Mouse (Mus musculus) heart, embryonic 16.5 days (tissue): ENCODE data around the gene Ezh1. TPM values are rescaled to one million over a fixed set of nuclear protein-coding genes. Genes with fewer than 3 reads are reported as not detected.
A peak's percentile ranks its signal among the peaks of the same experiment; 100 is the strongest.

Experiments
- ATAC-seq: fragments of 200-750 bp; cut with Nextera tagmentation; replicated peaks from 2 replicates; pipeline ENCODE4 v1.8.0; 2017; ENCODE audit warnings: moderate number of reproducible peaks; ENCODE audit not compliant: insufficient read depth, low FRiP score; ENCODE audit errors: extremely low read depth
- H3K27ac ChIP-seq: fragments of 300-500 bp; sonication (generic); 2 replicates; pipeline ENCODE4 v1.5.1; 2014; ENCODE audit warnings: mild to moderate bottlenecking, low read length, control low read depth, moderate library complexity
- H3K27me3 ChIP-seq: fragments of 300-500 bp; sonication (generic); 2 replicates; pipeline ENCODE4 v1.6.1; 2014; ENCODE audit warnings: low read length, mixed read lengths; ENCODE audit not compliant: control insufficient read depth, insufficient read depth
- H3K36me3 ChIP-seq: fragments of 300-500 bp; sonication (generic); 2 replicates; pipeline ENCODE4 v1.6.1; 2014; ENCODE audit not compliant: control insufficient read depth, insufficient read depth
- H3K4me1 ChIP-seq: fragments of 300-500 bp; sonication (generic); 2 replicates; pipeline ENCODE4 v1.6.1; 2014; ENCODE audit warnings: low read length, mixed read lengths; ENCODE audit not compliant: control insufficient read depth, insufficient read depth
- H3K4me2 ChIP-seq: fragments of 300-500 bp; sonication (generic); 2 replicates; pipeline ENCODE4 v1.6.1; 2014; ENCODE audit warnings: low read depth, mild to moderate bottlenecking, control low read depth, low read length
- H3K4me3 ChIP-seq: fragments of 300-500 bp; sonication (generic); 2 replicates; pipeline ENCODE4 v1.5.1; 2014; ENCODE audit warnings: mild to moderate bottlenecking, control low read depth, low read length
- H3K9ac ChIP-seq: fragments of 300-500 bp; sonication (generic); 2 replicates; pipeline ENCODE4 v1.6.1; 2014; ENCODE audit warnings: low read length, control low read depth
- H3K9me3 ChIP-seq: fragments of 300-500 bp; sonication (generic); replicated peaks from 2 replicates; pipeline ENCODE4 v1.6.1; 2016; ENCODE audit warnings: low read length; ENCODE audit not compliant: control insufficient read depth
- WGBS: fragments of 180-500 bp; shearing (Covaris S2); extraction: QIAGEN DNeasy Blood & Tissue Kit; methylation state at CpG from one replicate; pipeline ENCODE4 v1.1.7; 2014; 5-methylcytosine and 5-hydroxymethylcytosine counted together
- polyA plus RNA-seq: library from polyadenylated mRNA; unstranded; fragments of >200 nt; fragmentation: Nextera tagmentation; extraction: Ambion mirVana; gene quantifications from 2 replicates; pipeline ENCODE4 v1.2.1, GENCODE M21; 2015

Ezh1 gene
- polyA plus RNA-seq, 1 experiment from 2014 or later, result 14.7 TPM

DNA sequence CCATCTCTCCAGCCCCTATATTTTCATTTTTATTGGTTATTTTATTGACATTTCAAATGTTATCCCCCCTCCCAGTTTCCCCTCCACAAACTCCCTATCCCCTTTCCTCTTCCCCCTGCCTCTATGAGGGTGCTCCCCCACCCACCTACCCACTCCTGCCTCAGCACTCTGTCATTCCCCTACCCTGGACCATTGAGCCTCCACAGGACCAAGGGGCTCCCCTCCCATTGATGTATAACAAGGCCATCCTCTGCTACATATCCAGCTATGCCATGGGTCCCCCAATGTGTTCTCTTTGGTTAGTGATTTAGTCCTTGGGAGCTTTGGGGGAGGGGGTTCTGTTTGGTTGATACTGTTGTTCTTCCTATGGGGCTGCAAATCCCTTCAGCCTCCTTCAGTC lies 71.6 kb downstream of the Ezh1 start:
- Histone ChIP-seq H3K4me1 (peaks cover 6% of the 10 kb centered on the region; the same call in 1 of the 2 replicates), H3K36me3 (no peaks in the 10 kb centered on the region), H3K9ac (no peak overlapping the region), H3K27me3 (no peaks in the 10 kb centered on the region), H3K4me3 (no peak overlapping the region), H3K4me2 (no peak overlapping the region), H3K9me3 (no peaks in the 10 kb centered on the region), H3K27ac (no peak overlapping the region)
- ATAC-seq, result no peak

DNA sequence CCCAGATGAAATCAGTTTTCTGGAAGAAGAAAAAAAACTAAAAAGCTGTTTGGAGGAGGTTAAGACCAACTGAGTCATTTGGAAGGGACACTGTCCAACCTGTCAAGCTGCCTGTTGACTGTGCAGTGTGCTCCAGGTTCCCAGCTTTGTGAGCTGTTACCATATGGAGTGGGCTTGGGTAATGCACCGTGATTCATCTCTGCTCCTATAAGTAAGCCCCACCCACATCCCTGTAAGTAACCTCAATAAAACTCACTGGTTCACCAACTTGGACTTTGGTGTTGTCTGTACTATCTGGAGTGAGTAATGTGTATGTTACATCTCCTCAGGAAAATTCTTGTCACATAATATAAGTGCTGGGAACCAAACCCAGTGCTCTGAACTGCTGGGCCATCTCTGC lies 73.4 kb downstream of the Ezh1 start:
- H3K4me2 ChIP-seq, result no peak overlapping the region
- no peaks in the 10 kb centered on the region for H3K27me3 ChIP-seq
- no peak overlapping the region for H3K9ac ChIP-seq
- H3K36me3 ChIP-seq, result no peaks in the 10 kb centered on the region
- H3K27ac ChIP-seq, result no peak overlapping the region
- no peak overlapping the region for H3K4me3 ChIP-seq
- 82% methylated on average over 1 of the region's 1 CpGs for WGBS
- no peak for ATAC-seq
- H3K9me3 ChIP-seq, result no peaks in the 10 kb centered on the region
- H3K4me1 ChIP-seq, result peaks cover 13% of the 10 kb centered on the region; the same call in 1 of the 2 replicates

DNA sequence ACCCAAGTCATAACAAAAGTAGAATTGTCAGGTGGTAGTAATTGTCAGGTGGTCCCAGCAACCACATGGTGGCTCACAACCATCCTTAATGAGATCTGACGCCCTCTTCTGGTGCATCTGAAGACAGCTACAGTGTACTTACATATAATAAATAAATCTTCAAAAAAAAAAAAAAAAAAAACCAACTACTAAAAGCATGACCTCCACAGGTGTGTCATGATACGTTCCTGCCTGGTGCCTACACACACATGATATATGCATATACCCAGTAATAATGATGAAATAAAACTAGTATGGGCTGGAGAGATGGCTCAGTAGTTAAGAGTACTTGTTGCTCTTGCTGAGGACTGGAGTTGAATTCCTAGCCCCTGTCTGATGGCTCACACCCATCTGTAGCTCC lies 75.2 kb downstream of the Ezh1 start:
- Histone ChIP-seq H3K9ac (no peak overlapping the region), H3K4me1 (peaks cover 11% of the 10 kb centered on the region; the same call in 1 of the 2 replicates), H3K4me3 (no peak overlapping the region), H3K27ac (no peak overlapping the region), H3K9me3 (no peaks in the 10 kb centered on the region), H3K4me2 (no peak overlapping the region), H3K27me3 (no peaks in the 10 kb centered on the region), H3K36me3 (no peaks in the 10 kb centered on the region)
- WGBS, result 53% methylated on average over 2 of the region's 2 CpGs
- ATAC-seq, result no peak

DNA sequence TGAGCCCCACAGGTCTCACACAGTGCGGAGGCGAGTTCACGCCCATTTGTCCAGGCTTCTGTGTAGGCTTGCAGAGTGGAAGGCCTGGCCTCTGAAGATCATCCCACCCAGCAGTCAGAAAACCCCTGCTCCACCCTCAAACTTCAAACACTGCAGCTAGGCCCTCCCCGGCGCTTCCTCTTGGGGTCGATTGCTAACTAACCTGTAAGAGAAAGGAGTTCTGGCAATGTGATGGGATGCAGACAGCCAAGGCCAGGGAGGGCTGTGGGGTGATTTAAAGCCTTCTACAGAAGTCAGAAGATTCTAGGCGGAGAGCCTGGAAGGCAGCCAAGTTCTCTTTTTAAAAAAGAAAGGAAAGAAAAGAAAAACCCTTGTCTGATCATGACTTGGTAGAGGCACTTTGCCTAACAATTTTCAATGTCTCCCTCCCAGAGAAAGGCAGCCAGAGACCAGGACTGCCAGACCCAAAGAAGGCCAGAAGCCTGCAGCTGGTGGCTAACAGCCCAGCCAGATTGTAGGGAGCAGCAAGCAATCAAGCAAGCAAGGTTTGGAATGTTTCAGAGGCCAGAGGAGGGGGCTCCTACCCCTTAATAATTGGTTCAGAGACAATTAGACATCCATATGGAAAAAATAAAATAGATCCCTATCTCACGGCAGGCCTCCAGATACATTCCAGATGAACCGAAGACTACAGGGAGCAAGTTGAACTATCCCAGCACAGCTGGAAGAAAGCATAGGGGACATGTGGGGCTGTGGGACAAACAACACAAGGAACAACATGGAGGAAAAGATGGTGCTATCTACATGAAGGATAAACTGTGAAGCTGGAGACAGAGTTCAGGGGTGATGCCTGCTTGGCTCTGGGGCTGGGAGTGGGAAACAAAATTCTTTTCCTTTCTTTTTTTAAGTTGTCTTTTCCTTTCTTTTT lies 76.8 kb downstream of the Ezh1 start:
- ATAC-seq, result no peak
- H3K27ac ChIP-seq, result peak overlapping the region; percentile 55
- no peak overlapping the region for H3K4me3 ChIP-seq
- H3K36me3 ChIP-seq, result no peaks in the 10 kb centered on the region
- H3K9ac ChIP-seq, result peak overlapping the region; percentile 18; the same call in 1 of the 2 replicates
- H3K27me3 ChIP-seq, result no peaks in the 10 kb centered on the region
- peaks cover 6% of the 10 kb centered on the region; the same call in 1 of the 2 replicates for H3K4me1 ChIP-seq
- H3K9me3 ChIP-seq, result no peaks in the 10 kb centered on the region
- H3K4me2 ChIP-seq, result no peak overlapping the region
- WGBS, result 47% methylated on average over 9 of the region's 9 CpGs

DNA sequence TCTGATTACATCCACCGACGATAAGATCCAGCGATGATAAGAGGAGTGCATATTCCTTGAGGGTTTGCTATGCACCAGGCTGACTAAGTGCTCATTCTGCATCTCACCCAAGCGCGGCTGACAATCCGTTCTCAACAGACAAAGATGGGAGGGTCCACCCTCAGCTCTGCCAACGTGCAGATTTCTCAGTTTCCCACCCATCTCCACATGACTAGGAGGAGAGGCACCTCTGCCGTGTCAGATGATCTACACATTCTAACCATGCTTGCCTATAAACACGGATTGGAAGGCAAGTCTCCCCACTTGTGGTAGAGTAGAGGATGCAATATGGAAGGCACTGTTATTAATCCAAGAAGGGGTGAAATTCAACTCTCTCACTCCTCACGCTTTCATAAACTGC lies 77.5 kb downstream of the Ezh1 start:
- Histone ChIP-seq H3K4me2 (no peak overlapping the region), H3K4me3 (no peak overlapping the region), H3K9me3 (no peaks in the 10 kb centered on the region), H3K36me3 (no peaks in the 10 kb centered on the region), H3K4me1 (peaks cover 10% of the 10 kb centered on the region), H3K9ac (no peak overlapping the region), H3K27me3 (no peaks in the 10 kb centered on the region), H3K27ac (peak overlapping the region; percentile 55; the same call in 1 of the 2 replicates)
- no peak for ATAC-seq
- 70% methylated on average over 10 of the region's 10 CpGs for WGBS

DNA sequence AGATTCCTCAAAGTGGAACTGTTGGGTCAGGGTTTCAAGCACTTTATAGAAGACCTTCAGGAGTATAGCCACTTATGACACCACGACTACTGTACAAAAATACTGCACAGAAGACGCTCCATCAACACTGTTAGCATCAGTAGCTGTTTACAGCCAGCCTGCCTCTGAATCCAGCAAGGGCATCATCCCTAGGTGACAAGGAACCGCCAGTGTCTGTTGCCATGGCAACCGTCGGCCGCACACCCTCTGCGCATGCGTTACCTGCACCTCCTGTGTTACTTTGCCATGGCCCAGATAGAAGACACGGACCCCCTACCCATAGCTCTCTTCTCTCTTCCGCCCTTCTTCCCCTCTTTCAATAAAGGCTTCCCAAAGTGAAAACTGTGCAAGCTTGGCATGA lies 79.9 kb downstream of the Ezh1 start:
- no peak overlapping the region for H3K27ac ChIP-seq
- H3K36me3 ChIP-seq, result no peaks in the 10 kb centered on the region
- no peak overlapping the region for H3K4me3 ChIP-seq
- H3K27me3 ChIP-seq, result no peaks in the 10 kb centered on the region
- WGBS, result 39% methylated on average over 10 of the region's 10 CpGs
- no peak overlapping the region for H3K9ac ChIP-seq
- ATAC-seq, result no peak
- no peak overlapping the region for H3K4me2 ChIP-seq
- no peaks in the 10 kb centered on the region for H3K9me3 ChIP-seq
- H3K4me1 ChIP-seq, result peaks cover 11% of the 10 kb centered on the region

DNA sequence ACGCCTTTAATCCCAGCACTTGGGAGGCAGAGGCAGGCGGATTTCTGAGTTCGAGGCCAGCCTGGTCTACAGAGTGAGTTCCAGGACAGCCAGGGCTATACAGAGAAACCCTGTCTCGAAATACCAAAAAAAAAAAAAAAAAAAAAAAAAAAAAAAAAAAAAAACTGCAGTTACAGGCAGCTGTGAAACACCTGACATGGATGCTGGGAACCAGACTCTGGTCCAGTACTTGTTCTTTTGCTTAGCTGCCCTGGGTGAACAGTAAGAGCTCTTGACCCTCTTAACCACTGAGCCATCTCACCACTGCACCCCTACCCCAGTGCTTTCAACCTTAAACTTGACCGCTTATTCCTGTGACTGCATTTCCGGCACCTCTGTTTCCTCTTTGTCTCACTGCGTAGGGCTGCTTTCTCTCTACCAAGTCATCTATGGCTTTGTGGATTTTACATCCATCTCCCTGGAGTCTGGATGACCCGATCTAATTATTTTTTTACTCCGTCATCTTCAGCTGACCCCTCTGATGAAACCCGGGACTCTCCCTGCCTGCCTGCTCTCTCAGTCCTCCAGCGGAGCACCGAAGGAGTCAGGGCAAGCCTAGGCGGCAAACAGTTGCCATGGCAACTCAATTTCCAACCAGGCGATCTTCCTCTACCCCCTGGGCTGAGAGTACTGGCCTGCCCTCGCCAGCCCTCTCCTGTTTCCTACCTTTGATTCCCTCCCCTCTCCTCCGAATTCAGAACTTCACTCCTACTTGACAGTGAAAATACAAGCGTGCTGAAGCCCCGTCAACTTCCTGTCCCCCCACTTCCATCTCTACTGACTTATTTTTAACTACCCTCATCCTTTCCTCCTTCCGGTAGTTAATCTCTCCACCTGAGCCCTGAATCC lies 82.7 kb downstream of the Ezh1 start:
- ATAC-seq, result no peak; the same call in 1 of the 2 replicates
- Histone ChIP-seq H3K4me3 (peak overlapping the region; percentile 44), H3K27me3 (no peaks in the 10 kb centered on the region), H3K4me2 (peak overlapping the region; percentile 67), H3K9ac (peak overlapping the region; percentile 59), H3K9me3 (no peaks in the 10 kb centered on the region), H3K4me1 (peaks cover 16% of the 10 kb centered on the region), H3K36me3 (no peaks in the 10 kb centered on the region), H3K27ac (0 out of 2 replicates have a peak overlapping the region, but pooled peaks have one; percentile 9)
- 19% methylated on average over 17 of the region's 19 CpGs for WGBS

DNA sequence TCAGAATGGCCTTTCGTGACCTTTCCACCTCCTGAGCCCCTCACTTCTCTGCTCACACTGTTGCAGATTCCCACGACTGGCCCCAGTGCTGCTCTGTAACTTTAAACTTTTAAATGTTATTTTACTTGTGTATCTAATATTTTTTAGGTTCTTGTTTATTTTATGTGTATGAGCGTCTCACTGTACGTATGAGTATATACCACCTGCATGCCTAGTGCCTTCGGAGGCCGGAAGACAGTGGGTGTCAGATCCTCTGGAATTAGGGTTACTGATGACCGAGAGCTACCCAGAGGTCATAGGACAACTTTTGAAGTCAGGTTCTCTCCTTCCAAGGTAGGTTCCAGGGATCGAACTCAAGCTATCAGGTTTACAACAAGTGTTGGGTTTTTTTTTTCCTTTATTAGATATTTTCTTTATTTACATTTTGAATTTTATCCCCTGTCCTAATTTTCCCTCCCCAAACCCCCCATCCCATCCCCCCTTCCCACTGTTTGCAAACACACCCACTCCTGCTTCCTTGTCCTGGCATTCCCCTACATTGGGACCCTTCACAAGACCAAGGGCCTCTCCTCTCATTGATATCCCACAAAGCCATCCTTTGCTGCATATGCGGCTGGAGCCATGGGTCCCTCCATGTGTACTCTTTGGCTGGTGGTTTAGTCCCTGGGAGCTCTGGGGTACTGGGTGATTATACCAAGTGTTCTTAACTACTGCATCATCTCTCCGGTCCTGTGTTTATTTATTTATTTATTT lies 83.9 kb downstream of the Ezh1 start:
- ATAC-seq, result no peak
- H3K4me2 ChIP-seq, result no peak overlapping the region
- no peaks in the 10 kb centered on the region for H3K36me3 ChIP-seq
- no peak overlapping the region for H3K4me3 ChIP-seq
- H3K27ac ChIP-seq, result no peak overlapping the region
- H3K27me3 ChIP-seq, result no peaks in the 10 kb centered on the region
- no peak overlapping the region for H3K9ac ChIP-seq
- peaks cover 17% of the 10 kb centered on the region for H3K4me1 ChIP-seq
- no peaks in the 10 kb centered on the region for H3K9me3 ChIP-seq
- 85% methylated on average over 10 of the region's 10 CpGs for WGBS
